In genomic region chr13:43260731-43261130, GRCm38 (mm10) we compare ENCODE assay signal across 15 mouse cellular contexts. TPM values are rescaled to one million over a fixed set of nuclear protein-coding genes. Genes with fewer than 3 reads are reported as not detected.
DNase-seq lines count a peak whose midpoint lies in the region; ATAC-seq and TF ChIP-seq lines count a peak whose summit lies in the region.
"Had no signal": no experiment of that assay in that cellular context is flagged by ENCODE, and none has a peak within 500 bp of the region (broad histone marks: within the 10 kb centered on the region; RNA-seq: fewer than 3 reads in every experiment).

No protein-coding gene starts in this region.

- peak overlapping the region; percentile 67 for H3K4me2 ChIP-seq in liver, embryonic 12.5 days
- H3K4me2 ChIP-seq: midbrain, embryonic 15.5 days; neural tube, embryonic 13.5 days had no signal

- 19% methylated on average over 6 of the region's 6 CpGs for WGBS in liver, embryonic 12.5 days (ENCODE audit: insufficient replicate concordance)

- no peak for TF ChIP-seq CTCF in left cerebral cortex, adult 2 months (IDR thresholded peaks at IDR 0.05)

- no peak for DNase-seq in left cerebral cortex, adult 2 months (ENCODE audit: extremely low spot score in 1 of 2, low spot score in 2 of 2)
- DNase-seq in left cerebral cortex, postnatal 36 days (ENCODE audit: low spot score in 2 of 2) = no peak
- no peak for DNase-seq in cerebellum, adult 11 months
- no peak for DNase-seq in urinary bladder, adult 18-20 months (ENCODE audit: low spot score in 2 of 2)
- no peak for DNase-seq in embryo, embryonic 10.5 days (ENCODE audit: low spot score)
- DNase-seq: adrenal gland, postnatal 36 days; cerebellum, adult 2 months; heart, adult 2 months; heart, postnatal 36 days; spleen, adult 18-20 months had no signal

- H3K4me1 ChIP-seq in liver, embryonic 12.5 days = peaks cover 43% of the 10 kb centered on the region

- no peaks in the 10 kb centered on the region for H3K9me3 ChIP-seq in liver, embryonic 12.5 days (replicated peaks)
- H3K9me3 ChIP-seq: midbrain, embryonic 15.5 days; neural tube, embryonic 13.5 days had no signal

- no peaks in the 10 kb centered on the region for H3K27me3 ChIP-seq in liver, embryonic 12.5 days (replicated peaks)
- H3K27me3 ChIP-seq: midbrain, embryonic 15.5 days; neural tube, embryonic 13.5 days had no signal

- H3K27ac ChIP-seq in left cerebral cortex, adult 2 months = peak overlapping the region; percentile 77
- peak overlapping the region; percentile 91 for H3K27ac ChIP-seq in liver, embryonic 12.5 days
- H3K27ac ChIP-seq: heart, adult 2 months; midbrain, embryonic 15.5 days; neural tube, embryonic 13.5 days had no signal

- no peak overlapping the region for H3K4me3 ChIP-seq in left cerebral cortex, adult 2 months
- H3K4me3 ChIP-seq in liver, embryonic 12.5 days = peak overlapping the region; percentile 33
- H3K4me3 ChIP-seq: heart, adult 2 months; midbrain, embryonic 15.5 days; neural tube, embryonic 13.5 days had no signal

- peak overlapping the region; percentile 34; the same call in 1 of the 2 replicates for H3K9ac ChIP-seq in liver, embryonic 12.5 days
- H3K9ac ChIP-seq: midbrain, embryonic 15.5 days; neural tube, embryonic 13.5 days had no signal

- intact Hi-C loops in left cerebral cortex, adult 2 months (cut with DNase I) = no loop called here
- intact Hi-C loops in left cerebral cortex, postnatal 36 days (cut with DNase I) = loop anchor here (2.0 kb wide), 1 partner anchor 30 kb away; no protein-coding TSS in a partner anchor

- peak; percentile 60 for ATAC-seq in common myeloid progenitor, adult 5-6 weeks (replicated peaks; ENCODE audit: low read depth, poor library complexity, severe bottlenecking)
- ATAC-seq in liver, embryonic 12.5 days = peak; percentile 90
- ATAC-seq in monocyte, adult 5-6 weeks (replicated peaks; ENCODE audit: insufficient number of reproducible peaks, low FRiP score, low TSS enrichment, poor library complexity, severe bottlenecking) = 0 out of 2 replicates have a peak, but pooled peaks have one; percentile 5
- ATAC-seq: midbrain, embryonic 15.5 days had no signal

- H3K36me3 ChIP-seq in liver, embryonic 12.5 days = no peaks in the 10 kb centered on the region
- H3K36me3 ChIP-seq: midbrain, embryonic 15.5 days; neural tube, embryonic 13.5 days had no signal

RNA-seq across cellular contexts. Expression of gene Gfod1, which starts 43.2 kb away (rescaled TPM):
- total RNA-seq in left cerebral cortex, adult 2 months (2021) = 100 to 1,000 TPM; 118 to 134 TPM
- 100 to 1,000 TPM in 1 of 2 experiments, 10 to 100 TPM in 1; 89.0 to 108 TPM for total RNA-seq in left cerebral cortex, postnatal 36 days (2021)
- total RNA-seq in common myeloid progenitor, adult 5-6 weeks (2017) = 7.4 and 11.2 TPM in 2 replicates
- 0.18 and 0.54 TPM in 2 replicates for polyA plus RNA-seq in liver, embryonic 12.5 days (2016; fragmentation: Nextera tagmentation; extraction: Ambion mirVana)
- total RNA-seq in monocyte, adult 5-6 weeks (2017) = 19.6 to 26.1 TPM (median 20.8 TPM) in 3 replicates

Comparison
In these comparisons a context has a peak if more than half of its experiments do, and no peak if none do; other contexts are left out.
1. ATAC-seq: peak in every context shown above with its lines; median percentile 90 in liver, embryonic 12.5 days; 60 in common myeloid progenitor, adult 5-6 weeks; 5 in monocyte, adult 5-6 weeks.